Mouse (Mus musculus): ENCODE results near the gene Zc3h14. TPM values are rescaled to one million over a fixed set of nuclear protein-coding genes. Genes with fewer than 3 reads are reported as not detected.

Gene Zc3h14
- 65.9 TPM for polyA plus RNA-seq (2014; fragmentation: Illumina TruSeq; extraction: RNeasy Lipid Tissue Mini Kit (QIAGEN cat#74804); ENCODE audit: low read depth, low replicate concordance)

GRCm38 (mm10) chr12:98746746-98747379 is at the start of gene Zc3h14:
TSS of gene Zc3h14 (plus strand) at chr12:98746964.

GRCm38 (mm10) chr12:98736951-98737800 is 9.6 kb upstream of the Zc3h14 start, which contains the start of gene Ptpn21:
TSS of gene Ptpn21 (minus strand) at chr12:98737405.

Other genes starting within 250 kb of the Zc3h14 start
- not detected for gene Kcnk10, start 168.7 kb upstream of the Zc3h14 start, polyA plus RNA-seq (2014; fragmentation: Illumina TruSeq; extraction: RNeasy Lipid Tissue Mini Kit (QIAGEN cat#74804); ENCODE audit: low read depth, low replicate concordance)
- gene Spata7, start 118.8 kb upstream of the Zc3h14 start, polyA plus RNA-seq (2014; fragmentation: Illumina TruSeq; extraction: RNeasy Lipid Tissue Mini Kit (QIAGEN cat#74804); ENCODE audit: low read depth, low replicate concordance), result 14.7 TPM
- 11.1 TPM for gene Ptpn21, start 9.6 kb upstream of the Zc3h14 start, polyA plus RNA-seq (2014; fragmentation: Illumina TruSeq; extraction: RNeasy Lipid Tissue Mini Kit (QIAGEN cat#74804); ENCODE audit: low read depth, low replicate concordance)
- gene Eml5, start 154.5 kb downstream of the Zc3h14 start, polyA plus RNA-seq (2014; fragmentation: Illumina TruSeq; extraction: RNeasy Lipid Tissue Mini Kit (QIAGEN cat#74804); ENCODE audit: low read depth, low replicate concordance), result 17.6 TPM
- 17.4 TPM for gene Ttc8, start 173.6 kb downstream of the Zc3h14 start, polyA plus RNA-seq (2014; fragmentation: Illumina TruSeq; extraction: RNeasy Lipid Tissue Mini Kit (QIAGEN cat#74804); ENCODE audit: low read depth, low replicate concordance)